Mouse (Mus musculus): ENCODE data around the gene Cir1. TPM values are rescaled to one million over a fixed set of nuclear protein-coding genes. Genes with fewer than 3 reads are reported as not detected.
A peak's percentile ranks its signal among the peaks of the same experiment; 100 is the strongest.

Gene Cir1
- total RNA-seq, 1 experiment from 2014 or later: 41.3 TPM

DNA sequence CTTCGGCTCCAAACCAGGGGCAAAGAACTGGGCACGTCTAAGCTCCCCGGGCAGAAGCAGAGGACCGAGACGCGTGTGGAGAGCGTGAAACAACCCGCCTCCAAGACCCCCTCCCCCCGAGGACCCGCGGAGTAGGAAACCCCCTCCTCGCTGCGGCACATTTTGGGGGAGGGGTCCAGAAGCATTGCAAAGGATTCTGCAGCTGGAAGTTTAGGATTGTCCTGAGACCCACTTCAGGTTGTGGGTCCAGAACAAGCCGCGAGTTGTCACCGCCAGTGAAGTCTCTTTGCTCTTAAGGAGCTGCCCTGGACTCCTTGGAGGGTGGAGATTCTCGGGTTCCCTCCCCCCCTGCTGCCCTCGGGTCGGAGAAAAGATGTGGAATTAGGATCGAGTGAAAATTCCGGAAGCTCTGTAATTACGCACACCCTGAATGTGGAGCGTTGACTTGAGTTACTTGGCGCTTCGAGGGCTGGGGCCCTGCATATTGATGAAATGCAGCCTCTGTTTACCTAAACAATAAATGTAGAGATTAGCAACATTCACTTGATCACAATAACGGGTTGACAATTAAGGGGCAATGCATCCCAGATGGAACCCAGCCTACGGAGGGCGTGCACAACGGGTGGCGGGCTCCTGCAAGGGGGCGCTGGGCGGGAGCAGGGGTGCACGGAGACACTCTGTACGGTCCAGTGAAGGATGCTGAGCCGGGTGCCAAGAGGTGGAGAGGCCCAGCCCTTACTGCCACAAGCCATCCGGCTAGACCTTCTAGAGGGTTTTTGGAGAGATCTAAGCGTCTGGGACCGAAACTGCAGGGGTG, 48.5 kb downstream of the Cir1 start:
- ATAC-seq (ENCODE audit: extremely low read depth, insufficient number of reproducible peaks, low FRiP score, poor library complexity, severe bottlenecking): no peak

- no peak for ATAC-seq (ENCODE audit: extremely low read depth, insufficient number of reproducible peaks, low FRiP score, poor library complexity, severe bottlenecking)
Observed at GRCm38 (mm10) chr2:73263172-73263765, 49.2 kb downstream of the Cir1 start.

GRCm38 (mm10) chr2:73248701-73249100, 63.8 kb downstream of the Cir1 start:
- no peak for ATAC-seq (ENCODE audit: extremely low read depth, insufficient number of reproducible peaks, low FRiP score, poor library complexity, severe bottlenecking)

- ATAC-seq (ENCODE audit: extremely low read depth, insufficient number of reproducible peaks, low FRiP score, poor library complexity, severe bottlenecking): 0 out of 2 replicates have a peak, but pooled peaks have one; percentile 3
Observed at GRCm38 (mm10) chr2:73241299-73241698, 71.2 kb downstream of the Cir1 start.

Other genes with a start within 250 kb of the Cir1 start
- 25.4 and 29.8 TPM in 2 replicates for gene Ola1, start 93.8 kb downstream of the Cir1 start, total RNA-seq (2017)
- gene Sp9, start 40.8 kb downstream of the Cir1 start, total RNA-seq (2017): not detected in 2 replicates
- 7.0 and 19.9 TPM in 2 replicates for gene Scrn3, start 100 bp downstream of the Cir1 start, total RNA-seq (2017)
- gene Gpr155, start 73.9 kb upstream of the Cir1 start, total RNA-seq (2017): 20.1 and 24.3 TPM in 2 replicates
- 104 and 109 TPM in 2 replicates for gene Wipf1, start 217.0 kb upstream of the Cir1 start, total RNA-seq (2017)

All from neutrophil, adult 5-6 weeks (primary cell).